ENCODE assay signal across 15 mouse cellular contexts in genomic region chr4:47424376-47424775, GRCm38 (mm10). TPM values are rescaled to one million over a fixed set of nuclear protein-coding genes. Genes with fewer than 3 reads are reported as not detected.
DNase-seq lines count a peak whose midpoint lies in the region; ATAC-seq and TF ChIP-seq lines count a peak whose summit lies in the region.
"Had no signal": no experiment of that assay in that cellular context is flagged by ENCODE, and none has a peak within 500 bp of the region (broad histone marks: within the 10 kb centered on the region; RNA-seq: fewer than 3 reads in every experiment).

No protein-coding gene starts in this region.

- peak; percentile 62 for ATAC-seq in forebrain, embryonic 11.5 days (replicated peaks; ENCODE audit: low FRiP score)
- no peak for ATAC-seq in forebrain, postnatal 0 days
- ATAC-seq in midbrain, embryonic 11.5 days (ENCODE audit: low FRiP score), result no peak
- no peak for ATAC-seq in midbrain, embryonic 13.5 days
- no peak for ATAC-seq in heart, embryonic 11.5 days (replicated peaks; ENCODE audit: insufficient number of reproducible peaks, low FRiP score, low TSS enrichment)
- ATAC-seq: Patski had no signal

- no peaks in the 10 kb centered on the region for H3K9me3 ChIP-seq in forebrain, embryonic 11.5 days (ENCODE audit: control insufficient read depth, low read length)
- no peaks in the 10 kb centered on the region for H3K9me3 ChIP-seq in forebrain, postnatal 0 days (ENCODE audit: low read length)
- H3K9me3 ChIP-seq in midbrain, embryonic 11.5 days (ENCODE audit: control insufficient read depth, low read length), result no peaks in the 10 kb centered on the region
- no peaks in the 10 kb centered on the region for H3K9me3 ChIP-seq in midbrain, embryonic 13.5 days
- no peaks in the 10 kb centered on the region for H3K9me3 ChIP-seq in limb, embryonic 10.5 days (replicated peaks)
- no peaks in the 10 kb centered on the region for H3K9me3 ChIP-seq in heart, embryonic 11.5 days (replicated peaks; ENCODE audit: control insufficient read depth, low read length)

- peaks cover 20% of the 10 kb centered on the region for H3K27me3 ChIP-seq in forebrain, embryonic 11.5 days (ENCODE audit: control insufficient read depth, insufficient read depth, low read length)
- H3K27me3 ChIP-seq in forebrain, postnatal 0 days (ENCODE audit: insufficient read depth, low read length), result no peaks in the 10 kb centered on the region
- no peaks in the 10 kb centered on the region for H3K27me3 ChIP-seq in midbrain, embryonic 11.5 days (ENCODE audit: control insufficient read depth, insufficient read depth, low read length)
- no peaks in the 10 kb centered on the region for H3K27me3 ChIP-seq in midbrain, embryonic 13.5 days
- H3K27me3 ChIP-seq in limb, embryonic 10.5 days (ENCODE audit: low read depth, poor library complexity, severe bottlenecking), result peaks cover 61% of the 10 kb centered on the region
- H3K27me3 ChIP-seq in thymus, adult 2 months (ENCODE audit: control insufficient read depth, insufficient read depth, low read length), result no peaks in the 10 kb centered on the region
- no peaks in the 10 kb centered on the region for H3K27me3 ChIP-seq in heart, embryonic 11.5 days (ENCODE audit: control insufficient read depth, insufficient read depth, low read length)
- H3K27me3 ChIP-seq: Patski had no signal

- no peaks in the 10 kb centered on the region for H3K36me3 ChIP-seq in forebrain, embryonic 11.5 days (ENCODE audit: control insufficient read depth, insufficient read depth, low read length)
- no peaks in the 10 kb centered on the region for H3K36me3 ChIP-seq in forebrain, postnatal 0 days (ENCODE audit: insufficient read depth)
- no peaks in the 10 kb centered on the region for H3K36me3 ChIP-seq in midbrain, embryonic 11.5 days (ENCODE audit: control insufficient read depth, insufficient read depth, low read length)
- no peaks in the 10 kb centered on the region for H3K36me3 ChIP-seq in midbrain, embryonic 13.5 days
- no peaks in the 10 kb centered on the region for H3K36me3 ChIP-seq in limb, embryonic 10.5 days
- no peaks in the 10 kb centered on the region for H3K36me3 ChIP-seq in thymus, adult 2 months (ENCODE audit: control insufficient read depth, insufficient read depth, low read length)
- H3K36me3 ChIP-seq in heart, embryonic 11.5 days (ENCODE audit: control insufficient read depth, insufficient read depth, low read length), result no peaks in the 10 kb centered on the region

- H3K4me1 ChIP-seq in forebrain, embryonic 11.5 days (replicated peaks; ENCODE audit: control insufficient read depth, insufficient read depth, low read length), result peaks cover 4% of the 10 kb centered on the region; the same call in 1 of the 2 replicates
- no peaks in the 10 kb centered on the region for H3K4me1 ChIP-seq in forebrain, postnatal 0 days (ENCODE audit: insufficient read depth)
- no peaks in the 10 kb centered on the region for H3K4me1 ChIP-seq in midbrain, embryonic 11.5 days (ENCODE audit: control insufficient read depth, insufficient read depth, low read length)
- H3K4me1 ChIP-seq in midbrain, embryonic 13.5 days (replicated peaks), result peaks cover 15% of the 10 kb centered on the region; the same call in 1 of the 2 replicates
- H3K4me1 ChIP-seq in limb, embryonic 10.5 days, result peaks cover 61% of the 10 kb centered on the region
- H3K4me1 ChIP-seq in thymus, adult 2 months (replicated peaks; ENCODE audit: control insufficient read depth, insufficient read depth, low read length), result peaks cover 21% of the 10 kb centered on the region
- H3K4me1 ChIP-seq in heart, embryonic 11.5 days (ENCODE audit: control insufficient read depth, insufficient read depth, low read length), result peaks cover 2% of the 10 kb centered on the region; the same call in 1 of the 2 replicates

- DNase-seq in forebrain, embryonic 11.5 days (ENCODE audit: low spot score), result peak; percentile 70
- DNase-seq in forebrain, postnatal 0 days, result no peak
- DNase-seq in midbrain, embryonic 11.5 days (ENCODE audit: low spot score, missing footprints), result peak; percentile 79
- DNase-seq in limb, embryonic 10.5 days (ENCODE audit: low spot score), result peak; percentile 75
- peak; percentile 67 for DNase-seq in retina, postnatal 1 day
- no peak for DNase-seq in thymus, adult 2 months
- DNase-seq: cerebellum, adult 2 months; gastrocnemius, adult 2 months; heart, postnatal 36 days; layer of hippocampus, postnatal 36 days; lung, adult 2 months; spleen, adult 18-20 months had no signal

- TF ChIP-seq CTCF in forebrain, postnatal 0 days (IDR thresholded peaks at IDR 0.05; ENCODE audit: low read depth), result no peak
- TF ChIP-seq CTCF in thymus, adult 2 months (IDR thresholded peaks at IDR 0.05; ENCODE audit: borderline replicate concordance, control insufficient read depth, extremely low read depth, insufficient read depth, low read length, poor library complexity), result no peak

- no peak overlapping the region for H3K4me2 ChIP-seq in forebrain, embryonic 11.5 days (ENCODE audit: low read depth, low read length, severe bottlenecking)
- H3K4me2 ChIP-seq in forebrain, postnatal 0 days (ENCODE audit: low read depth), result no peak overlapping the region
- H3K4me2 ChIP-seq in midbrain, embryonic 11.5 days, result no peak overlapping the region
- H3K4me2 ChIP-seq in midbrain, embryonic 13.5 days (replicated peaks), result no peak overlapping the region
- H3K4me2 ChIP-seq in heart, embryonic 11.5 days, result no peak overlapping the region

- H3K27ac ChIP-seq in forebrain, embryonic 11.5 days (ENCODE audit: low read depth, low read length), result no peak overlapping the region
- H3K27ac ChIP-seq in forebrain, postnatal 0 days (ENCODE audit: low read depth, low read length), result no peak overlapping the region
- H3K27ac ChIP-seq in midbrain, embryonic 11.5 days (ENCODE audit: low read depth, low read length), result no peak overlapping the region
- H3K27ac ChIP-seq in midbrain, embryonic 13.5 days, result no peak overlapping the region
- peak overlapping the region; percentile 53; the same call in 1 of the 2 replicates for H3K27ac ChIP-seq in limb, embryonic 10.5 days
- H3K27ac ChIP-seq in thymus, adult 2 months (ENCODE audit: control insufficient read depth, insufficient read depth, low read length), result no peak overlapping the region
- no peak overlapping the region for H3K27ac ChIP-seq in heart, embryonic 11.5 days (ENCODE audit: low read depth, low read length)
- H3K27ac ChIP-seq: gastrocnemius, adult 2 months had no signal

- TF ChIP-seq POLR2A in thymus, adult 2 months (IDR thresholded peaks at IDR 0.05; ENCODE audit: control insufficient read depth, extremely low read depth, insufficient read depth, low read length, poor library complexity), result no peak

- WGBS in forebrain, embryonic 11.5 days, result 5% methylated on average over 2 of the region's 2 CpGs
- 21% methylated on average over 2 of the region's 2 CpGs for WGBS in forebrain, postnatal 0 days
- WGBS in midbrain, embryonic 11.5 days, result 34% methylated on average over 2 of the region's 2 CpGs
- 22% methylated on average over 2 of the region's 2 CpGs for WGBS in midbrain, embryonic 13.5 days
- 3% methylated on average over 2 of the region's 2 CpGs for WGBS in limb, embryonic 10.5 days
- 70% methylated on average over 2 of the region's 2 CpGs for WGBS in thymus, adult 2 months
- WGBS in heart, embryonic 11.5 days (ENCODE audit: insufficient replicate concordance), result 12% methylated on average over 2 of the region's 2 CpGs

- no peak overlapping the region for H3K4me3 ChIP-seq in forebrain, embryonic 11.5 days (ENCODE audit: low read depth, low read length)
- H3K4me3 ChIP-seq in forebrain, postnatal 0 days (ENCODE audit: low read depth, low read length), result no peak overlapping the region
- no peak overlapping the region for H3K4me3 ChIP-seq in midbrain, embryonic 11.5 days (ENCODE audit: low read depth, low read length)
- H3K4me3 ChIP-seq in midbrain, embryonic 13.5 days (replicated peaks), result no peak overlapping the region
- no peak overlapping the region for H3K4me3 ChIP-seq in limb, embryonic 10.5 days
- no peak overlapping the region for H3K4me3 ChIP-seq in thymus, adult 2 months (ENCODE audit: control insufficient read depth, insufficient read depth, low read length)
- no peak overlapping the region for H3K4me3 ChIP-seq in heart, embryonic 11.5 days (ENCODE audit: low read depth, low read length)
- H3K4me3 ChIP-seq: gastrocnemius, adult 2 months had no signal

- H3K9ac ChIP-seq in forebrain, embryonic 11.5 days (ENCODE audit: low read length), result no peak overlapping the region
- no peak overlapping the region for H3K9ac ChIP-seq in forebrain, postnatal 0 days
- no peak overlapping the region for H3K9ac ChIP-seq in midbrain, embryonic 11.5 days (ENCODE audit: low read length)
- no peak overlapping the region for H3K9ac ChIP-seq in midbrain, embryonic 13.5 days (replicated peaks)
- H3K9ac ChIP-seq in heart, embryonic 11.5 days (ENCODE audit: low read depth, low read length), result no peak overlapping the region

RNA-seq across cellular contexts. Expression of gene Alg2, which starts 49.8 kb away (rescaled TPM):
- 103 and 112 TPM in 2 replicates for polyA plus RNA-seq in forebrain, embryonic 11.5 days (2014; fragmentation: Nextera tagmentation; extraction: Ambion mirVana)
- 124 and 194 TPM in 2 replicates for total RNA-seq in forebrain, postnatal 0 days (2014; rRNA removed)
- polyA plus RNA-seq in forebrain, postnatal 0 days (2015; fragmentation: Nextera tagmentation; extraction: Ambion mirVana), result 201 and 259 TPM in 2 replicates
- polyA plus RNA-seq in midbrain, embryonic 11.5 days (2014; fragmentation: Nextera tagmentation; extraction: Ambion mirVana), result 133 and 141 TPM in 2 replicates
- 250 and 255 TPM in 2 replicates for polyA plus RNA-seq in midbrain, embryonic 13.5 days (2015; fragmentation: Nextera tagmentation; extraction: Ambion mirVana)
- polyA plus RNA-seq in limb, embryonic 10.5 days (2016; fragmentation: Nextera tagmentation; extraction: Ambion mirVana), result 76.8 and 92.2 TPM in 2 replicates
- 37.2 and 37.6 TPM in 2 replicates for polyA plus RNA-seq in thymus, adult 2 months (2012; rRNA removed)
- polyA plus RNA-seq in heart, embryonic 11.5 days (2014; fragmentation: Nextera tagmentation; extraction: Ambion mirVana), result 34.6 and 37.7 TPM in 2 replicates

RNA-seq across cellular contexts. Expression of gene Sec61b, which starts 50.1 kb away (rescaled TPM):
- polyA plus RNA-seq in forebrain, embryonic 11.5 days (2014; fragmentation: Nextera tagmentation; extraction: Ambion mirVana), result 328 and 341 TPM in 2 replicates
- 233 and 244 TPM in 2 replicates for total RNA-seq in forebrain, postnatal 0 days (2014; rRNA removed)
- polyA plus RNA-seq in forebrain, postnatal 0 days (2015; fragmentation: Nextera tagmentation; extraction: Ambion mirVana), result 254 and 312 TPM in 2 replicates
- polyA plus RNA-seq in midbrain, embryonic 11.5 days (2014; fragmentation: Nextera tagmentation; extraction: Ambion mirVana), result 332 and 364 TPM in 2 replicates
- polyA plus RNA-seq in midbrain, embryonic 13.5 days (2015; fragmentation: Nextera tagmentation; extraction: Ambion mirVana), result 288 and 302 TPM in 2 replicates
- polyA plus RNA-seq in limb, embryonic 10.5 days (2016; fragmentation: Nextera tagmentation; extraction: Ambion mirVana), result 412 and 434 TPM in 2 replicates
- 338 and 372 TPM in 2 replicates for polyA plus RNA-seq in thymus, adult 2 months (2012; rRNA removed)
- polyA plus RNA-seq in heart, embryonic 11.5 days (2014; fragmentation: Nextera tagmentation; extraction: Ambion mirVana), result 201 and 211 TPM in 2 replicates

Comparison
In these comparisons a context has a peak if more than half of its experiments do, and no peak if none do; other contexts are left out.
1. DNase-seq: peak in forebrain, embryonic 11.5 days (single experiment), midbrain, embryonic 11.5 days (single experiment), limb, embryonic 10.5 days (single experiment) and retina, postnatal 1 day (single experiment); none in forebrain, postnatal 0 days (single experiment) and thymus, adult 2 months (single experiment).